Mouse (Mus musculus) lung, postnatal 0 days (tissue): ENCODE data around the gene Ube2d1.
A peak's percentile ranks its signal among the peaks of the same experiment; 100 is the strongest.

Source experiments
- CTCF ChIP-seq: IDR thresholded peaks from 2 replicates; pipeline ENCODE4 v1.5.1; 2016; ENCODE audit warnings: antibody characterized with exemption, mild to moderate bottlenecking
- EP300 ChIP-seq: IDR thresholded peaks from 2 replicates; pipeline ENCODE4 v1.6.1; 2016; ENCODE audit warnings: antibody characterized with exemption, mild to moderate bottlenecking, control low read depth

DNA sequence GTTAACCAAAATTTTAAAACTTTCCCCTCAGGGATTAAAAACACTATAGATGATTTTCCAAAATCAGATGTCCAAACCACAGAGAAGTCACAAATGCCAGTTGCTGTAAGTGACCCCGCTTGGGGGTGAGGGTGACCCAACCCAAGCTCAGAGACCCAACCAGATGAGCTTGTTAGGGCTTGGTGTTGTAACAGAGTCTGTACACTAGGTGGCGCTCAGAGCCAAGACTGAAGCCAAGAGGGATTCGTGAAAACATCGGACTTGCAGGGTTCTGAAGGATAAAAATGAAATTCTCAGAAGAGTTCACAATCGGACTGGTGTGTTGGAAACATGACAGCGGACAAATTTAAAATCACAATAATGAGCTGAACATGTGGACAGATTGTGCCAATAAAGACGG, 41.7 kb upstream of the Ube2d1 start:
- TF ChIP-seq CTCF, result peak; percentile 97
- no peak for TF ChIP-seq EP300
